Mouse (Mus musculus) liver, embryonic 14.5 days (tissue): ENCODE results near the gene Dcpp3.

ENCODE experiments used
- CTCF ChIP-seq: IDR thresholded peaks from 2 replicates; pipeline ENCODE4 v1.5.1; 2016; ENCODE audit warnings: antibody characterized with exemption, low read depth, control low read depth
- EP300 ChIP-seq: IDR thresholded peaks from 2 replicates; pipeline ENCODE4 v1.6.1; 2016; ENCODE audit warnings: antibody characterized with exemption, low read depth

DNA sequence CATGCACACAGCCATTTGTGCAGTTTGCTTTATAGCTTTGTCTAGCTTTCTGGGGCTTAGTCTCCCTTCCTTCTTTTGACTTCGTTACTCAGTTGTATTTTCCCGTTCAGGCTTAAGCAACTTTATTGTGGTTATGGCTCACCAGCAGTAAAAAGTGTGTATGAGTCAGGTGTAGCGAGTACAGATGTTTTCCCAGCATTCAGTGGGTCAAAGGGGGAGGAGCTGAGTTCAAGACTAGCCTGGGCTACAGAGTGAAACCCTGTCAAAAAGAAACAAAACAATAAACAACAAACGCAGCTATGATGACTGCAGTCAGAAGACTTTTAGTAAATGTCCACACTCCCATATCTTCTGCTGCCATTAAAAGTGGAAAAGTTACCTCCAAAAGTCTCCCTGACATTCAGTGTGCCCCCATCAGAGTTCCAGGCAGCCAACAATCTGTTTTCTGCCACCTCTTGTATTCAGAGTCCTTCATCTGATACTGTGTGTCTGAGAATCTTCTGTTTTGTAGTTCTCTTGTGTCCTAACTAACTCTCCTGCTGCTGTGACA, 44.4 kb downstream of the Dcpp3 start:
- TF ChIP-seq CTCF (no peak), EP300 (no peak)
